Mouse (Mus musculus) forebrain, embryonic 16.5 days (tissue): ENCODE measurements around the gene Map7. TPM values are rescaled to one million over a fixed set of nuclear protein-coding genes. Genes with fewer than 3 reads are reported as not detected.

Experiments
- ATAC-seq: fragments of 200-750 bp; cut with Nextera tagmentation; 2 replicates; pipeline ENCODE4 v1.8.0; 2017; ENCODE audit warnings: mild to moderate bottlenecking, moderate library complexity
- H3K27ac ChIP-seq: fragments of 300-500 bp; sonication (generic); 2 replicates; pipeline ENCODE4 v1.5.1; 2014; ENCODE audit warnings: low read length, control low read depth
- H3K27me3 ChIP-seq: fragments of 300-500 bp; sonication (generic); replicated peaks from 2 replicates; pipeline ENCODE4 v1.6.1; 2014; ENCODE audit warnings: low read length; ENCODE audit not compliant: control insufficient read depth, insufficient read depth
- H3K36me3 ChIP-seq: fragments of 300-500 bp; sonication (generic); 2 replicates; pipeline ENCODE4 v1.6.1; 2014; ENCODE audit not compliant: control insufficient read depth, insufficient read depth
- H3K4me1 ChIP-seq: fragments of 300-500 bp; sonication (generic); replicated peaks from 2 replicates; pipeline ENCODE4 v1.6.1; 2014; ENCODE audit warnings: low read length; ENCODE audit not compliant: control insufficient read depth, insufficient read depth
- H3K4me2 ChIP-seq: fragments of 300-500 bp; sonication (generic); 2 replicates; pipeline ENCODE4 v1.6.1; 2014; ENCODE audit warnings: mild to moderate bottlenecking, low read length, control low read depth
- H3K4me3 ChIP-seq: fragments of 300-500 bp; sonication (generic); replicated peaks from 2 replicates; pipeline ENCODE4 v1.5.1; 2014; ENCODE audit warnings: mild to moderate bottlenecking, low read length, control low read depth
- H3K9ac ChIP-seq: fragments of 300-500 bp; sonication (generic); replicated peaks from 2 replicates; pipeline ENCODE4 v1.6.1; 2014; ENCODE audit warnings: low read depth, low read length, control low read depth
- H3K9me3 ChIP-seq: fragments of 300-500 bp; sonication (generic); 2 replicates; pipeline ENCODE4 v1.6.1; 2016; ENCODE audit warnings: low read length; ENCODE audit not compliant: control insufficient read depth
- WGBS: fragments of 180-500 bp; shearing (Covaris S2); extraction: QIAGEN DNeasy Blood & Tissue Kit; methylation state at CpG from one replicate; pipeline ENCODE4 v1.1.7; 2014; 5-methylcytosine and 5-hydroxymethylcytosine counted together
- polyA plus RNA-seq: library from polyadenylated mRNA; unstranded; fragments of >200 nt; fragmentation: Nextera tagmentation; extraction: Ambion mirVana; gene quantifications from 2 replicates; pipeline ENCODE4 v1.2.1, GENCODE M21; 2015

Gene Map7
- polyA plus RNA-seq, 1 experiment from 2014 or later, result 8.2 TPM

DNA sequence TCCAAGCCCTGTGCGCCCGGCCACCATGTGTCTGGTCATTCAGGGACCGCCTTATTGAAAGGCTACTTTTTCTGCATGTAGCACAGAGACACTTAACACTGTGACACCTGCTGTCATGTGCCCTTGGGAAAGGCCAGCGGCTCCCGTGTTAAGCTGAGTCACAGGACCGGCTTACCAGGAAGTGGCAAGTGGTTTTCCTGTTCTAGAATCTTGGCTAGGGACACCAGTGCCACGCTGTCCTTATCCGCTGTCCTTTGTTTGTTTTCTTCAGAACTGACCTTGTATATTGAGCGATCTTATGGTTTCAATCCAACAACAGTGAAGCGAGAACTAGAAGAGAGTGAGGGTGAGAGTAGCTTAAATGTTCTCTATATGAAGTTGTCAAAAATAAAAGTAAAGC is 85.2 kb downstream of the Map7 start:
- H3K9ac ChIP-seq, result no peak overlapping the region
- no peaks in the 10 kb centered on the region for H3K27me3 ChIP-seq
- no peak overlapping the region for H3K4me2 ChIP-seq
- H3K27ac ChIP-seq, result no peak overlapping the region
- no peak for ATAC-seq
- H3K4me1 ChIP-seq, result no peaks in the 10 kb centered on the region
- 94% methylated on average over 10 of the region's 10 CpGs for whole genome bisulfite sequencing
- no peak overlapping the region for H3K4me3 ChIP-seq
- no peaks in the 10 kb centered on the region for H3K9me3 ChIP-seq
- no peaks in the 10 kb centered on the region for H3K36me3 ChIP-seq

DNA sequence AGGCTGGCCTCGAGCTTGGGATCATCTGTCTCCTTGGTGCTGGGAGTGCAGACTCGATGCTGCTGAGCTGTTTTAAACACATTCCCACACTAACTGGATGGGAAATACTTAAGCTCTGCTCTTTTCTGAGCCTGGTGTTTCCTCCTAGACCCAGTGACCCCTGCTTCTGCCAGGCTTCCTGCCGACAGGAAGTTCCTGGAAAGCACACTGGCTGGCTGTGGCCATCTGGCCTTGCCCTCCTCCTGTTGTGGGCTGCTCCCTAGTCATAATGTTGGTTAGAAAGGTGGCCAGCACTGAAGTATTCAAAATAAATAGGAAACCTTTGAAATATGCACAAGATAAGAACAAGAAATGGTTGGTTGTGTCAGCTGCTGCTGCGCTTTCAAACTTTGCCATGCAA is 86.2 kb downstream of the Map7 start:
- H3K36me3 ChIP-seq, result no peaks in the 10 kb centered on the region
- ATAC-seq, result no peak
- WGBS, result 80% methylated on average over 4 of the region's 4 CpGs
- H3K9me3 ChIP-seq, result no peaks in the 10 kb centered on the region
- H3K4me3 ChIP-seq, result no peak overlapping the region
- no peaks in the 10 kb centered on the region for H3K27me3 ChIP-seq
- H3K9ac ChIP-seq, result no peak overlapping the region
- H3K27ac ChIP-seq, result no peak overlapping the region
- H3K4me1 ChIP-seq, result no peaks in the 10 kb centered on the region
- H3K4me2 ChIP-seq, result no peak overlapping the region

DNA sequence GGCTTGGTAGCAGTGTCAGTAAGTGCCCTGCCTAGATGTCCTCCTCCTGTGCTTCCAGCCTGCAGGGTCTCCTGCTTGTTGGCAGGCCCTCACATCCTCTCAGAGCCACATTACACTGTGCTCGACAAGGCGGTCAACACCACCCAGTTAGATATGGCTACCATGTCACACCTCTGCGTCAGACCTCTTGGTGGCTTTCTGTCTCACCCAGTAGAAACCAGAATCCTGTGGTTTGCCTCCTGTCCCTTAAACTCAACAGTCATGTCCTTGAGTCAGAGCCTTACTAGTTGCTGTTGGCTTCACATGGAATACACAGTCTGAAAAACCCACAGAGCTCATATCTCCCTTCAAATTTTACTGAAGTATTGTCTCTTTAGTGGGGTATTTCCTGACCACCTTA is 87.4 kb downstream of the Map7 start:
- H3K4me2 ChIP-seq, result no peak overlapping the region
- H3K9me3 ChIP-seq, result no peaks in the 10 kb centered on the region
- WGBS, result 95% methylated on average over 3 of the region's 3 CpGs
- H3K9ac ChIP-seq, result no peak overlapping the region
- no peak for ATAC-seq
- H3K27ac ChIP-seq, result no peak overlapping the region
- H3K4me1 ChIP-seq, result no peaks in the 10 kb centered on the region
- H3K4me3 ChIP-seq, result no peak overlapping the region
- no peaks in the 10 kb centered on the region for H3K36me3 ChIP-seq
- H3K27me3 ChIP-seq, result no peaks in the 10 kb centered on the region

DNA sequence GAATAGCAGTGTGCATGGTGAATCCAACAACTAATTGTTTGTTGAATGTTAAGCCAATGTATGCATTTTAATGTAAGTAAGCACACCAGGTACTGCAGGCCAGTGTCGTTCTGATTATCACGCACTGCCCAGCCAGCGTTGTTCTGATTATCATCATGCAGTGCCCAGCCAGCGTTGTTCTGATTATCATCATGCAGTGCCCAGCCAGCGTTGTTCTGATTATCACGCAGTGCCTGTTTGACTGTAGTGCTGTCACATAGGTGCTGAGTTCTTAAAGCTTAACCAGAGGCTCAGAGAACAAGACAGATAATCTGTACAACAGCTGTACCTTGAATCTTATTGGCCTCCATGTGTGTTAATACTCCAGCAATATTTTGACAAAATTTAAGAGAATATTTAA is 88.0 kb downstream of the Map7 start:
- ATAC-seq, result no peak
- Histone ChIP-seq H3K4me2 (no peak overlapping the region), H3K9me3 (no peaks in the 10 kb centered on the region), H3K27ac (no peak overlapping the region), H3K36me3 (no peaks in the 10 kb centered on the region), H3K9ac (no peak overlapping the region), H3K4me3 (no peak overlapping the region), H3K27me3 (no peaks in the 10 kb centered on the region), H3K4me1 (no peaks in the 10 kb centered on the region)
- 90% methylated on average over 6 of the region's 6 CpGs for WGBS

DNA sequence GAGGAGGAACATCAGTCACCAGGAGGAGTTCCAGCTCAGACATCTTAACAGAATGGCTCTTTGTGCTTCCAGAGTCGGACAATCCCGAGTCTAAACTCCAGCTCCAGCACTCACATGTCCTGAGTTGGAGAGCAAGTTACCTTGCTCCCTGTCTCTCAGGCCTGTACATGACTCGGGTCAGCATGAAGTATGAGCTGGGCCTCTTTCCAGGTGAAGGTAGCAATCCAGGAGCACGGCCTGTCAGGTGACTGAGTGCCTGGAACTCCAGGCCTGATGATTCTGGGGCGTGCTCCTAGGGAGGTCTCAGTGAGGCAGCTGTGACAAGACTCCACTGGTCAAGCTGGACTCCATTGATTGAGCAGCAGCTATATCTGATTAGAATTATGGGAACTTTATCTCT is 90.0 kb downstream of the Map7 start:
- H3K9ac ChIP-seq, result no peak overlapping the region
- 89% methylated on average over 5 of the region's 5 CpGs for WGBS
- no peak for ATAC-seq

DNA sequence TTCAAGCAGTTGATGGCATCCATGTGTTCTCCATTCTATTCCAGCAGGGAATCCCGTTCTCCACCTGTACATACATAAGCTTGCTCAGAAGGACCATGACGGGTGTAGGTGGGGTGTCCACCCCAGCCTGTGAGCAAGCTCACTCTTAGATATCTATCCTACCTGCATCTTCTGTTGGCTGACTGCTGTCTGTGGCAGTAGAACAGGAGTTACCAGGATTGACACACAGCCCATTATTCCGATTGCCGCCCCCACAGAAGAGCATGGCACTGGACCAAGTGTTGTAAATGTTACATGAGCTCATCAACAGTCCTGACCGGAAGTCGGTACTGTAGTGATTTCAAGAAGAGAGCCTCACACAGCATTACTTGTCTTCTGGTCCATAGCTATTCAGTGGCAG is 92.6 kb downstream of the Map7 start:
- Histone ChIP-seq H3K9ac (no peak overlapping the region), H3K9me3 (no peaks in the 10 kb centered on the region), H3K36me3 (no peaks in the 10 kb centered on the region), H3K4me1 (no peaks in the 10 kb centered on the region), H3K4me3 (no peak overlapping the region), H3K27me3 (no peaks in the 10 kb centered on the region), H3K27ac (no peak overlapping the region), H3K4me2 (no peak overlapping the region)
- no peak for ATAC-seq
- whole genome bisulfite sequencing, result 90% methylated on average over 6 of the region's 6 CpGs

More for the DNA sequence above, 90.0 kb downstream of the Map7 start:
- H3K36me3 ChIP-seq, result no peaks in the 10 kb centered on the region
- H3K4me3 ChIP-seq, result no peak overlapping the region
- no peaks in the 10 kb centered on the region for H3K27me3 ChIP-seq
- H3K4me1 ChIP-seq, result no peaks in the 10 kb centered on the region
- no peak overlapping the region for H3K4me2 ChIP-seq
- no peak overlapping the region for H3K27ac ChIP-seq
- no peaks in the 10 kb centered on the region for H3K9me3 ChIP-seq

DNA sequence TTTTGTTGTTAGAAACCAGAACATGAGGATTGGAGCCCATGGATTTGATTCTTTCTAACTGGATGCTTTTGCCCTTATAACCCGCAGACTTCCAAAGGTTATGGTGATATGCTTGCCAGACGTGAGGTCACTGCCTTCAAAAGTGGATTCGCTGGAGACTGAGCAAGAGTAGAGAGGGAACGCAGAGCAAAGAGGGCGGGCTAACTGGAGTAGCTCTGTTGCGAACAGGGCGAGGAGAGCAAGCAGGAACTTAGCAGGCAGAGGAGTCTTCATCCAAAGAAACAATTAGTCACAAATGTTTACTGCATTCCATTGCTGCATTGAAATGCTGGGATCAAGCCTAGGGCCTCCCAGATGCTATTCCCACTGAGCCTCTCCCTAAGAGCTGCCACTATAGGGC is 95.0 kb downstream of the Map7 start:
- Histone ChIP-seq H3K4me1 (no peaks in the 10 kb centered on the region), H3K27me3 (no peaks in the 10 kb centered on the region), H3K4me2 (no peak overlapping the region), H3K27ac (no peak overlapping the region), H3K4me3 (no peak overlapping the region), H3K9me3 (no peaks in the 10 kb centered on the region), H3K9ac (no peak overlapping the region), H3K36me3 (no peaks in the 10 kb centered on the region)
- no peak for ATAC-seq
- 91% methylated on average over 7 of the region's 7 CpGs for WGBS

DNA sequence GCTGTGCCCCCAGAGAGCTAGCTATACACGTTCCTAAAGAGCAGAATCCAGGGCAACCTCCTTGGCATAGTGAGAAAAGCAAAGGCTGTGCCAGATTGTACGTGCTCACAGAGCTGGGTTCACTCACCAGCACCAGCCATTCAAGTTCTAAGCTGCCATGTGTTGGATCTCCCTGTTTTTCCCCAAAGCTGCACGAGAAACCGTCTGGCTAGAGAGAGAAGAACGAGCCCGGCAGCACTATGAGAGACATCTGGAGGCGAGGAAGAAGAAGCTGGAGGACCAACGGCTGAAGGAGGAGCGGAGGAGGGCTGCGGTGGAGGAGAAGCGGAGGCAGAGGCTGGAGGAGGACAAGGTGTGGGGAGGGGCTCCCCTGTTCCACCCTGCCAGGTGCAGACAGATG is 96.8 kb downstream of the Map7 start:
- H3K4me3 ChIP-seq, result no peak overlapping the region
- no peaks in the 10 kb centered on the region for H3K4me1 ChIP-seq
- H3K27me3 ChIP-seq, result no peaks in the 10 kb centered on the region
- 93% methylated on average over 11 of the region's 11 CpGs for WGBS
- no peaks in the 10 kb centered on the region for H3K9me3 ChIP-seq
- H3K36me3 ChIP-seq, result no peaks in the 10 kb centered on the region
- no peak overlapping the region for H3K4me2 ChIP-seq
- H3K27ac ChIP-seq, result no peak overlapping the region
- ATAC-seq, result no peak
- no peak overlapping the region for H3K9ac ChIP-seq

DNA sequence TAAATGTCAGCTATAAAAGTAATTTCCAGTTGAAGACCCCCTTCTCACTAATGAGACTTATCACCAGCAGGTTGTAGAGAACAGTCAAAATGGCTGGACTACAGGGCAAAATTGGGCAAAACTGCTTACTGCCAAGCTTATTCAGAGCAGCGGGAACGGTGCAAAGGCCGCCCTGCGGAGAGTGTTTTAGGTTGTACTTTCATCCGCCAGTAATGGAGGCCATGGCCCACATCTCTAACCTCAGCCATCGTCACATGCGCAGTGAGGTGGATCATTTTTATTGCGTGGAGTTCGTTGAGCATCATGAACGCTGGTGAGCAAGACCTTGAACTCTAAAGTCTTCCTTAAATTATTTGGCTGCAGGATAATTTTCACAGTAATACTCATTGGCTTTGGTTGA is 100.8 kb downstream of the Map7 start:
- WGBS, result 95% methylated on average over 10 of the region's 10 CpGs
- Histone ChIP-seq H3K4me2 (no peak overlapping the region), H3K9me3 (no peaks in the 10 kb centered on the region), H3K27ac (no peak overlapping the region), H3K9ac (no peak overlapping the region), H3K36me3 (no peaks in the 10 kb centered on the region), H3K4me1 (no peaks in the 10 kb centered on the region), H3K4me3 (no peak overlapping the region), H3K27me3 (no peaks in the 10 kb centered on the region)
- no peak for ATAC-seq

DNA sequence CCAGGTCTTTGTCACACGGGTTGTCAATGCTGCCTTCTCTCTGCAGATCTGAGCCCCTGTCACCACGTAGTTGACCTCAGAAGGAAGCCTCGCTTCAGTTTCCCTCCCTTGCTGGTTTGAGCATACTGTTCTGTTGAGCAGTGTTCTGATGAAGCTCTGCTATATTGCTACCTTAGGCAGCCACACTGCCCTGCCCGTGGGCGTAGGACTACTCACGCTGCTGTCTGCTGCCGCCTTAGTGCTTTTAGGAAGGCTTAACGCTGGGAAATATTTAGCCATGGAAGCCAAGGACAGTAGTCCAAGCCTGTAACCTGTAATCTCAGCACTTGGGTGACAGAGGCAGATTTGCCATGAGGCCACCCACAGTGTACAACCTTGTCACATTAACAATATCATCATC is 107.3 kb downstream of the Map7 start:
- no peak for ATAC-seq
- Histone ChIP-seq H3K9ac (no peak overlapping the region), H3K9me3 (no peaks in the 10 kb centered on the region), H3K4me1 (no peaks in the 10 kb centered on the region), H3K36me3 (no peaks in the 10 kb centered on the region), H3K27me3 (no peaks in the 10 kb centered on the region), H3K4me3 (no peak overlapping the region), H3K4me2 (no peak overlapping the region), H3K27ac (no peak overlapping the region)
- WGBS, result 93% methylated on average over 8 of the region's 8 CpGs
